Mouse (Mus musculus) erythroblast, embryonic 14.5 days (primary cell): ENCODE data around the gene Etfdh. TPM values are rescaled to one million over a fixed set of nuclear protein-coding genes. Genes with fewer than 3 reads are reported as not detected.
A peak's percentile ranks its signal among the peaks of the same experiment; 100 is the strongest.

Experiments
- H3K27me3 ChIP-seq: 2 replicates; pipeline ENCODE4 v1.6.1; 2012; ENCODE audit warnings: inconsistent platforms; ENCODE audit not compliant: control insufficient read depth
- H3K36me3 ChIP-seq: 2 replicates; pipeline ENCODE4 v1.6.1; 2012; ENCODE audit warnings: mild to moderate bottlenecking, inconsistent platforms; ENCODE audit not compliant: control insufficient read depth
- H3K4me1 ChIP-seq: 2 replicates; pipeline ENCODE4 v1.6.1; 2012; ENCODE audit warnings: inconsistent platforms; ENCODE audit not compliant: control insufficient read depth
- H3K4me3 ChIP-seq: replicated peaks from 2 replicates; pipeline ENCODE3; 2012; ENCODE audit warnings: moderate library complexity, mild to moderate bottlenecking, inconsistent platforms
- H3K9me3 ChIP-seq: 2 replicates; pipeline ENCODE4 v1.6.1; 2012; ENCODE audit warnings: low read length, inconsistent platforms, mixed read lengths; ENCODE audit not compliant: control insufficient read depth
- GATA1 ChIP-seq: IDR thresholded peaks from 2 replicates; pipeline ENCODE4 v1.6.1; 2012; ENCODE audit warnings: low read length, inconsistent platforms, mixed read lengths
- TAL1 ChIP-seq: IDR thresholded peaks from 3 replicates; pipeline ENCODE4 v1.6.1; 2012; ENCODE audit warnings: low read length, inconsistent platforms, mixed read lengths
- polyA plus RNA-seq: library from polyadenylated mRNA; stranded (reverse); fragments of >175 nt; gene quantifications from 2 replicates; pipeline ENCODE4 v1.2.3, GENCODE M21; 2012

Etfdh gene
- polyA plus RNA-seq, 1 experiment = 1.1 TPM

DNA sequence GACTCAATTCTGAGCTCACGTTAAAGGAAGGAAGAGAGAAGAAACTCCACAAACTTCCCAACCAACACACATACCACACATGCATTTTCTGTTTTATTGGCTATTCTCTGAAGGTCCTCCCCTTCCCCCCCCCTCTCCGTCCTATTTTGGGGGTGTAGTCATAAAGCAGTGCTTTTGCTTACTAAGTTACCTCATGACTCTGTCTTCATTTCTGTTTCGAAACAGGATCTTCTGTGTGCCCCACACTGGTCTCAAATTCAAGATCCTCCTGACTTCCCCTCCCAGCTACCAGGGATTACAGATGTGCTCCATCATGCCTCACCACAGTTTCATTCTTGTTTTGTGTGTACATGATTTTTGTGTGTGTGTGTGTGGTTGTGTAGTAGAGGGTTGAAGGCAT is 56.9 kb downstream of the Etfdh start:
- Histone ChIP-seq H3K9me3 (no peaks in the 10 kb centered on the region), H3K4me3 (no peak overlapping the region), H3K36me3 (no peaks in the 10 kb centered on the region; the same call in none of the 2 replicates), H3K4me1 (peaks cover 75% of the 10 kb centered on the region), H3K27me3 (no peaks in the 10 kb centered on the region)
- TF ChIP-seq TAL1 (no peak), GATA1 (no peak)

DNA sequence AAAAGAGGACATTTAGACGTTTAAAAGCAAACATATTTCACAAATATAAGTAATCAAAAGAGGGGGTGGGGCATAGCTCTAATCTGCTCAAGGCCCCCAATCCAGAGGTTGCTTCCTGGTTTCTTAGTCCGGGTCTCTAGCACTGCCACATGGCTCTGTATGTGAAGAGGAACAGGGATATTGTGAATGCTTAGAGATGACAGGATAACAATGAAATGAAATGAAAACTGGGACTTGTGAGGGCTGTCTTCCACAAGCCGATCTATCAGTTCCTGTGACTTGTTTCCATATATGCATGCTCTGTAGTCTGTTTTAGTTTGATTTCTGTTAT is 60.0 kb downstream of the Etfdh start:
- peaks cover 19% of the 10 kb centered on the region for H3K36me3 ChIP-seq
- H3K9me3 ChIP-seq = no peaks in the 10 kb centered on the region
- no peaks in the 10 kb centered on the region for H3K27me3 ChIP-seq
- no peak overlapping the region for H3K4me3 ChIP-seq
- peaks cover 76% of the 10 kb centered on the region for H3K4me1 ChIP-seq
- TF ChIP-seq TAL1 (no peak), GATA1 (no peak)

DNA sequence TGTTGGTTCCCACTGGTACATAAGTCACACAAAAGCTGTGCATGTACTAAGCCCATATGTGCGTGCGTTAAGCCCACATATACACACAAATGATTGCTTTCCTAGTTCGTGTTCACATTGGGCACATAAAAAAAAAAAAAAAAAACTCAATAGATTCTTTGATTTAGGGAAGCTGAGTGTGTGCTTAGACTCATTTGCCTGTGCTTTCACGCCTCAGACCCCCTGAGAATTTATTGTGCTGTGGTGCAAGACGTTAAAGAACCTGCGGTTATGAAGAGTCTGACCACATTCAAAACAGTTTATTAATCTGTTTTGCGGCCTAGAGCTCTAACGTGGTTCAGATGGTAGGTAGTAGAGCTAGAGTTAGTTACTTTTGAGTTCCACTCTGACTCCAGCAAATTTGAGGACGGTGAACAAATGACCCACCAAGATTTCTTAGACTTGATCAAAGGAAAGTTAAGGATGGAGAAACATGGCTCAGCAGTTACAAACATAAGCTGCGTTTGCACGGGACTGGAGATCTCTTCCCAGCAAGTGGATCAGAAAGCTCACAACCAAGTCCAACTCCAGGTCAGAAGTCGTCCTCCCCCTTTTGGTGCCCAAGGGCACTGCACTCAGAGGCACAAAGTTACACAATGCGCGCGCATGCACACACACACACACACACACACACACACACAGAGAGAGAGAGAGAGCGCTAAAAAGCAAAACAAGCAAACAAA is 60.5 kb downstream of the Etfdh start:
- H3K4me3 ChIP-seq = peak overlapping the region; percentile 99
- peaks cover 23% of the 10 kb centered on the region for H3K36me3 ChIP-seq
- TF ChIP-seq GATA1 = no peak
- no peak for TF ChIP-seq TAL1
- H3K27me3 ChIP-seq = no peaks in the 10 kb centered on the region
- H3K9me3 ChIP-seq = no peaks in the 10 kb centered on the region
- H3K4me1 ChIP-seq = peaks cover 75% of the 10 kb centered on the region

DNA sequence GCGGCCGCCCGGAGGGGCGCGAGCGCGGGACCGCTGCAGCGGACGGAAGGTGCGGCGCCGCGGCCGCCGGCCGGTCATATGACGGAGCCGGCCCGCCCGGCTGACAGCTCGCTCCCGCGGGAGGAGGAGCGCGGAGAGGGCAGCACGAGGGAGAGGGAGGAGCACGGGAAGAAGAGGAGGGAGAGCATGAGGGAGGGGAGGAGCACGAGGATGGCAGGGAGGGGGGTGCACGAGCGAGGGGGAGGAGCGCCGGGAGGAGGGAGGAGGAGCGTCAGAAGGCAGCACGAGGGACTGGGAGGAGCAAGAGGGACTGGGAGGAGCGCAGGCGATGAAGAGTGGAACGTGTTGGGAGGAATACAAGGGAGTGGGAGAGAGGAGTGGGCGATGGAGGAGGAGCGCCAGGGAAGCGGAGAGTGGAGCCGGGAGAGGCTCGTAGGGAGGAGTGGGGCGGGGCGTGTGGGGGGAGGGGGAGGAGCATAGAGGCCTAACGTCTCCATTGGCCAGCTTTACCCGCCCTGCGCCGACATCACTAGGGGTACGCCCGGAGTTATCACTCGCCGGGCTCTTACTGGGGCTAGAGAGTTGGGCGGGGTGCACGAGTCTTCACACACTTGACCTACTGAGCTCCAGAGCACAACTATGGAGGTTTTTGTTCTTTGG is 61.5 kb downstream of the Etfdh start, which contains the start of gene Fnip2:
TSS of gene Fnip2 (minus strand) at position 94 of the 660 bp plus-strand sequence.
- no peaks in the 10 kb centered on the region for H3K9me3 ChIP-seq
- peak within 1 kb of the TSS; percentile 99 for H3K4me3 ChIP-seq
- no peak for TF ChIP-seq GATA1
- no peak for TF ChIP-seq TAL1
- no peaks in the 10 kb centered on the region for H3K27me3 ChIP-seq
- peaks cover 32% of the 10 kb centered on the region for H3K36me3 ChIP-seq
- H3K4me1 ChIP-seq = peaks cover 76% of the 10 kb centered on the region

DNA sequence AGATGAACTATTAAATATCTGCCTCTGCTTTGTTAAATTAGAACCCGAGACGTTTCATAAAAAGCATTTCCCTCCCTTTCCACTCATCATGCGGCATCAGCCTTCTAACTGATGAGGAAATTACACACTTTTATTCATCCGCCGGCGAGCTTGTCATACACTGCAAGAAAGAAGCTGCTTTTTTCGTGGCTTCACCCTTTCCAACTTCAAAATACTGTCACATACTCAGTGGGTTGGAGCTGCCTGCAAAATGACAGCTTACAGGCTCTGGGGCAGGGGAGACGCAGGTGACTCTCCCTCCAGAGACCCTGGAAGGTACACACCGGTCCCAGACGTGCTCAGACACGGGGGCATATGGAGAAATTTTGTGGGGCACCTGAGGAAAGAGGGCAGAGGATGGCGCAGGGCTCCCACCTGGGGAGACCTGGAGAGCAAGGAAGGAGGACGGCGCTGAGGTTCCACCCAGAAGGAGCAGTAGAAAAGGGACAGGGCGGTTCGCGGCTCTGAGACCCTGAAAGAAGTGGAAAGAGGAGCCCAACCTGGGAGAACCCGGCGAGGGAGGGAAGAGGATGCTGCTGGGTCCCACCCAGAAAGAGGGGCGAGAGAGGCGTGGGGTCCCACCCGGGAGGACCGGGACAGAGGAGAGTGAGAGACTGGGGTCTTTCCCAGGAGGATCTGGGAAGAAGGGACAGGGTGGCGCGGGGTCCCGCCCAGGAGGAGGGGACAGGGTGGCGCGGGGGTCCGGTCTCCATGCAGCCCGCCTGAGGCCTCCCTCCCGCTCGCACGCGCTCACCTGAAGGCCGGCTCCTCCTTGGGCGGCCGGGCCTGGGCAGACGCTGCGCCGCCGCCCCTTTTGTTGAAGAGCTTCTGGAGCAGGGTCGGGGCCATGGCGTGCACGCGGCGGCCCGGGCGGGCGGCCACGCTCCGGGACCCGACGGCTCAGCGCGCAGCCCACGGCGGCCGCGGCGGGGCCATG is 62.3 kb downstream of the Etfdh start:
- Histone ChIP-seq H3K4me3 (peak overlapping the region; percentile 99), H3K9me3 (no peaks in the 10 kb centered on the region), H3K27me3 (no peaks in the 10 kb centered on the region), H3K36me3 (peaks cover 40% of the 10 kb centered on the region), H3K4me1 (peaks cover 76% of the 10 kb centered on the region)
- TF ChIP-seq TAL1 (no peak), GATA1 (no peak)

DNA sequence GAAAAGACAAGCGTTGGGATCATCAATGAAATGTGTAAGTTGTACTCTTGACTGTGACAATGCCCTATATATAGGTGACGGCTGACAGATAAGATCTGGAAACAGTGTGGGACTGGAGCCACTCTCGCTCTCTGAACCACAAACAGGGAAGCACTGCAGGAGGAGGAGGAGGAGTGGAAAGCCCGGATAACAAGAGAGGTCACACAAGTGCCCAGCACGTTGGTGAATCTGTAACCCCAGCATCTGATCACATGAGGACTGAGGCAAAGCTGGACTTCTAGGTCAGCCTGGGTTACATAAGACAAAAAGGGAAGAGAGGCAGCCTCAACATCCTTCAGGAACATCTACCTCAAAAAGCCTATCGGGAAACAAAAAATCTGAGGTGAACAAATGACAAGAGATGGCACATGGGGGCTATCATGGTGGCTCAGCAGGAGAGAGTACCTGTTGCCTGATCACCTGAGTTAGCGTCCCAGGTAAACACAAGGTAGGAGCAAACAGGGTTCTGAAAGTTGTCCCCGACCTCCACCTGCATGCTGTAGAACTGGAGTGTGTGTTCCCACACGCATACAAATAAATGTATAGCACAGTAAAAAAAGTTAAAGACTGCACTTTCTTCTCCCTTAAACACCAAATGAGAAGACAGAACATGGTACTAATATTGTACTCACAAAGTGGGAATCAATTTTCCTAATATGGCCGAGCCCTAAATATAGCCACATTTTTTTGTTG is 64.3 kb downstream of the Etfdh start:
- Histone ChIP-seq H3K9me3 (no peaks in the 10 kb centered on the region), H3K4me3 (peak overlapping the region; percentile 99), H3K36me3 (peaks cover 57% of the 10 kb centered on the region), H3K4me1 (peaks cover 74% of the 10 kb centered on the region), H3K27me3 (no peaks in the 10 kb centered on the region)
- TF ChIP-seq TAL1 (no peak), GATA1 (no peak)

DNA sequence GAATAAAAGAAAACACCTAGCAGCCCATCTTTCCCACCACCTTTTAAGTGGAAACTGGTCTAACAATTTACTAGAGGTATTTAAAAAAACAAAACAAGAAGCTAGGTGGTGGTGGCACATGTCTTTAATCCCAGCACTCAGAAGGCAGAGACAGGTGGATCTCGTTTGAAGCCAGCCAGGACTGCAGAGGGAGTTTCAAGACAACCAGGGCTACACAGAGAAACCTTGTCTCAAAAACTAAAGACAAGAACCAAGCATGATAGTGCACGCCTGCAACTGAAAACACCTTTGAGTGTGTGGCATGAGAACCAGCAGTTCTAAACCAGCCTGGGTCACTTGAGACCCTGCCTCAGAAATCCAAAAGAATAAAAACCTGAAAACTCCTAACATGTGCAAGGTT is 65.8 kb downstream of the Etfdh start:
- no peak for TF ChIP-seq GATA1
- no peak for TF ChIP-seq TAL1
- H3K4me1 ChIP-seq = peaks cover 74% of the 10 kb centered on the region
- H3K9me3 ChIP-seq = no peaks in the 10 kb centered on the region
- no peaks in the 10 kb centered on the region for H3K27me3 ChIP-seq
- H3K36me3 ChIP-seq = peaks cover 72% of the 10 kb centered on the region
- H3K4me3 ChIP-seq = no peak overlapping the region
